Comparison of ENCODE assay signal across 9 mouse cellular contexts in genomic region chr2:144458975-144459754, GRCm38 (mm10).
DNase-seq lines count a peak whose midpoint lies in the region; ATAC-seq and TF ChIP-seq lines count a peak whose summit lies in the region.
"Had no signal": no experiment of that assay in that cellular context is flagged by ENCODE, and none has a peak within 500 bp of the region (broad histone marks: within the 10 kb centered on the region; RNA-seq: fewer than 3 reads in every experiment).

No protein-coding gene starts in this region.

- peak; percentile 93 for ATAC-seq in heart, embryonic 15.5 days (replicated peaks; ENCODE audit: insufficient number of reproducible peaks, insufficient read depth, low FRiP score, low read depth)
- ATAC-seq in liver, embryonic 12.5 days, result peak; percentile 91

- peaks cover 14% of the 10 kb centered on the region for H3K4me1 ChIP-seq in forebrain, embryonic 10.5 days
- H3K4me1 ChIP-seq in heart, embryonic 15.5 days (replicated peaks), result peaks cover 5% of the 10 kb centered on the region
- H3K4me1 ChIP-seq in liver, embryonic 12.5 days, result peaks cover 11% of the 10 kb centered on the region

- peak overlapping the region; percentile 54 for H3K9ac ChIP-seq in heart, embryonic 15.5 days
- H3K9ac ChIP-seq in liver, embryonic 12.5 days, result peak overlapping the region; percentile 50

- peak; percentile 28; the same call in 1 of the 2 replicates for TF ChIP-seq POLR2A in brain, embryonic 14.5 days (IDR thresholded peaks at IDR 0.05; ENCODE audit: borderline replicate concordance, extremely low read depth, insufficient read depth, insufficient read length, poor library complexity, severe bottlenecking)

- peak overlapping the region; percentile 91 for H3K27ac ChIP-seq in forebrain, embryonic 10.5 days
- H3K27ac ChIP-seq in heart, embryonic 15.5 days, result peak overlapping the region; percentile 69
- no peak overlapping the region for H3K27ac ChIP-seq in liver, embryonic 12.5 days

- peak overlapping the region; percentile 66 for H3K4me3 ChIP-seq in forebrain, embryonic 10.5 days
- peak overlapping the region; percentile 59 for H3K4me3 ChIP-seq in heart, embryonic 15.5 days
- H3K4me3 ChIP-seq in liver, embryonic 12.5 days, result peak overlapping the region; percentile 63

- H3K9me3 ChIP-seq in forebrain, embryonic 10.5 days, result no peaks in the 10 kb centered on the region
- H3K9me3 ChIP-seq in heart, embryonic 15.5 days (replicated peaks), result no peaks in the 10 kb centered on the region
- no peaks in the 10 kb centered on the region for H3K9me3 ChIP-seq in liver, embryonic 12.5 days (replicated peaks)
- H3K9me3 ChIP-seq: G1E had no signal

- peak; percentile 64 to 68 for DNase-seq in B cell, adult 2 months
- peak; percentile 96 for DNase-seq in brain, embryonic 14.5 days (ENCODE audit: low read depth)
- peak; percentile 82 for DNase-seq in forebrain, embryonic 10.5 days (ENCODE audit: extremely low spot score, low spot score)
- DNase-seq in kidney, postnatal 14 days, result peak; percentile 91
- peak; percentile 52 for DNase-seq in naive thymus-derived CD4-positive, alpha-beta T cell, adult 2 months (ENCODE audit: low read depth)
- DNase-seq in splenic B cell, adult 2 months (ENCODE audit: low read depth, low spot score), result peak; percentile 53

- no peaks in the 10 kb centered on the region for H3K36me3 ChIP-seq in forebrain, embryonic 10.5 days (replicated peaks)
- H3K36me3 ChIP-seq in heart, embryonic 15.5 days, result no peaks in the 10 kb centered on the region
- no peaks in the 10 kb centered on the region for H3K36me3 ChIP-seq in liver, embryonic 12.5 days
- no peaks in the 10 kb centered on the region for H3K36me3 ChIP-seq in splenic B cell, adult 2 months (ENCODE audit: control insufficient read depth, insufficient read depth, low read length, poor library complexity, severe bottlenecking)
- H3K36me3 ChIP-seq: G1E had no signal

- WGBS in forebrain, embryonic 10.5 days, result 7% methylated on average over 25 of the region's 25 CpGs
- 9% methylated on average over 25 of the region's 25 CpGs for WGBS in heart, embryonic 15.5 days
- 8% methylated on average over 25 of the region's 25 CpGs for WGBS in liver, embryonic 12.5 days (ENCODE audit: insufficient replicate concordance)

- TF ChIP-seq CTCF in brain, embryonic 14.5 days (IDR thresholded peaks at IDR 0.05; ENCODE audit: borderline replicate concordance, extremely low read depth, insufficient read depth, insufficient read length), result no peak

- H3K4me2 ChIP-seq in heart, embryonic 15.5 days, result peak overlapping the region; percentile 79
- peak overlapping the region; percentile 64 for H3K4me2 ChIP-seq in liver, embryonic 12.5 days

- H3K27me3 ChIP-seq in forebrain, embryonic 10.5 days (ENCODE audit: poor library complexity, severe bottlenecking), result no peaks in the 10 kb centered on the region
- H3K27me3 ChIP-seq in heart, embryonic 15.5 days, result peaks cover 23% of the 10 kb centered on the region
- H3K27me3 ChIP-seq in liver, embryonic 12.5 days (replicated peaks), result peaks cover 15% of the 10 kb centered on the region; the same call in 1 of the 2 replicates
- H3K27me3 ChIP-seq in splenic B cell, adult 2 months (ENCODE audit: control insufficient read depth, insufficient read depth, low read length, poor library complexity, severe bottlenecking), result no peaks in the 10 kb centered on the region
